15 mouse cellular contexts compared by ENCODE assay signal in genomic region chr10:117818600-117818999, GRCm38 (mm10).
"Had no signal": no experiment of that assay in that cellular context is flagged by ENCODE, and none has a peak within 500 bp of the region (broad histone marks: within the 10 kb centered on the region; RNA-seq: fewer than 3 reads in every experiment).

No protein-coding gene starts in this region.

- ATAC-seq: hindbrain, postnatal 0 days; midbrain, embryonic 16.5 days had no signal

- H3K4me3 ChIP-seq: kidney, embryonic 15.5 days; limb, embryonic 15.5 days; liver, embryonic 13.5 days; midbrain, embryonic 12.5 days; stomach, embryonic 15.5 days had no signal

- H3K27ac ChIP-seq: hindbrain, postnatal 0 days; kidney, embryonic 15.5 days; limb, embryonic 15.5 days; liver, embryonic 13.5 days; midbrain, embryonic 12.5 days; stomach, embryonic 15.5 days had no signal

- H3K4me2 ChIP-seq: kidney, embryonic 15.5 days; limb, embryonic 15.5 days; liver, embryonic 13.5 days; midbrain, embryonic 12.5 days; stomach, embryonic 15.5 days had no signal

- H3K9ac ChIP-seq: kidney, embryonic 15.5 days; limb, embryonic 15.5 days; liver, embryonic 13.5 days; midbrain, embryonic 12.5 days; stomach, embryonic 15.5 days had no signal

- H3K27me3 ChIP-seq: kidney, embryonic 15.5 days; limb, embryonic 15.5 days; liver, embryonic 13.5 days; midbrain, embryonic 12.5 days; stomach, embryonic 15.5 days had no signal

- DNase-seq: kidney, adult 18-20 months; kidney, postnatal 25 days; layer of hippocampus, postnatal 36 days; liver, embryonic 13.5 days; lung, adult 18-20 months; lung, postnatal 4 days; retina, postnatal 1 day; thymus, adult 2 months; thymus, postnatal 25 days had no signal

- H3K9me3 ChIP-seq: kidney, embryonic 15.5 days; limb, embryonic 15.5 days; liver, embryonic 13.5 days; midbrain, embryonic 12.5 days; stomach, embryonic 15.5 days had no signal

- H3K4me1 ChIP-seq: kidney, embryonic 15.5 days; limb, embryonic 15.5 days; liver, embryonic 13.5 days; midbrain, embryonic 12.5 days; stomach, embryonic 15.5 days had no signal
